Mouse (Mus musculus): ENCODE measurements around the gene Abl1.

DNA sequence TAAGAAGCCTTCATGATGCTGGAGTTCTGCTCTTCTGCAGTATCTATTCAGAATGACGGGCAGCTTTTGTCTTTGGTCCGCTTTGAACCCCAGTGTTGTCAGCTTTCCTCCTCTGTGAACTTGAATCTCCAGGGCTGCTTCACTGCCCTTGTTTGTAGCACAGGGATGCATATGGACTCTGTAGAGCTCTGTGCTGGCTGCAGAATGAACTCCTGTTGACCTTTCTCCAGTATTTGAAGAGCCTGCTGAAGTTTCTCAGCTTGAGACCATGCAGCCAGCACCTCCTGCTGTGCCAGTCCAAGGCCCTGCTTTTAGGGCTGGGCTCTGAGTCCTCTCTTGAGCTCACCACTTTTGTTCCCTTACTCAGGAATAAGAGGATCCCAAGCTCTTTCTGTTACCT, 74.7 kb downstream of the Abl1 start:
- TF ChIP-seq CTCF (IDR thresholded peaks at IDR 0.05; ENCODE audit: borderline replicate concordance, extremely low read depth, insufficient read depth, insufficient read length): no peak
- TF ChIP-seq POLR2A (IDR thresholded peaks at IDR 0.05; ENCODE audit: borderline replicate concordance, extremely low read depth, insufficient read depth, insufficient read length, poor library complexity, severe bottlenecking): no peak

Data from brain, embryonic 14.5 days (tissue).